Mouse (Mus musculus): ENCODE measurements around the gene Adora1.

DNA sequence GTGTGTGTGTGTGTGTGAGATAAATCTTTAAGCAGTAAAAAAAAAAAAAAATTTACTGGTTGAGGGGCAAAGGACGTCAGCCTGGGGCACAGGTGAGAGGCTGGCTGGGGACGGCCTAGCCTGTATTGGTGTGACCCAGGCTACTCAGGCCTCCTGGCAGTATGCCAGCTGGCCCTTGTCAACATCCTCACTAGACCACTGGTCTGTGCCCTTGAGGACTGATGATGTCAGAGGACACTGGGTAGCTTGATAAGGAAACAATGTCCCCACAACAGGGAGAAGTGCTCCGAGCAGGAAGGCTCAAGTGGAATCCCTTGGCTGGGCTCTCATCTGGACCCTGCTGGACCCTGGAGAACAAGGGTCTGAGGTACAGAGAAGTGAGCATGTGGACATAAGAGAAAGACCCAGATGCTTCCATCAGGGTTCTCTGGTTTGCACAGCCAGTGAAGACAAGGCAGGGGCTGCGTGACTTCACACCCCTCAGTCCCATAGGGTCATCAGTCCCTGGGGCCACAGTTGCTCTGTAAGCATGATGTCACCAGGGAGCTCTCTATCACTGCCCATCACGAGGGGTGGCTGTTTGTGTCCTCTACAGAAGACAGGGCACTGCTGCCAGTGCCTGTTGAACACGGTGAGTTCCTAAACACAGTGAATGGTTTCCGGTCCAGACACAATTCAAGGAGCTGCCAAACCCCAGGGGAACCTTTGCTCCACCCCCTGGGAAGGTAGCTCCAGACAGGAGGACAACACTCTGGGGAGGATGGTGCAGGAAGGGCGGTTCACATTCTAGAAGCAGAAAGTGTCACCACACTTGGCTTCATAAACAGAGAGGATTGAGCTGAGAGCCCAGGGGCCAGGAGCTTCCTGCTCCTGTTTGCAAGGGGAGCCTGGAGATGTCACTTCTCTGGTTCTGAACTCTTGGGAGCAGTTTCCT lies 12.8 kb downstream of the Adora1 start:
- TF ChIP-seq POLR2A (IDR thresholded peaks at IDR 0.05; ENCODE audit: extremely low read depth, insufficient read depth, low read length) (no peak), CTCF (IDR thresholded peaks at IDR 0.05; ENCODE audit: low read depth, low read length) (no peak)

All from liver, adult 2 months (tissue).